Comparison of ENCODE assay signal across 14 mouse cellular contexts in the genomic region with DNA sequence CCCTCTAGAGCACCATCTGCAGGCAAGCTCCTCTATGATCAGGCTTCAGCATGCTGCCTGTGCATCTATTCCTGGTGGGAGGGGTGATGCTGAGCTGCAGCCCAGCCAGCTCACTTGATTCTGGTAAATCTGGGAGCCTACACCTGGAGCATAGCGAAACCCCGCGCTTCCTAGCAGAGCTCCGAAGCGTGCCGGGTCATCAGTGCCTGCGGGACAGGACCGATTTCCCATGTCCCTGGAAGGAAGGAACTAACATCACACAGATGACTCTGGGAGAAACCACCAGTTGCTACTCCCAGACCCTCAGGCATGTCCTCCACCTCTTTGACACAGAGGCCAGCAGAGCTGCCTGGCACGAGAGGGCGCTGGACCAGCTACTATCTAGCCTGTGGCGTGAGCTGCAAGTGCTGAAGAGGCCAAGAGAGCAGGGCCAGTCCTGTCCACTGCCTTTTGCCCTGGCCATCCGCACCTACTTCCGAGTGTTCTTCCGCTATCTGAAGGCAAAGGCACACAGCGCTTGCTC. TPM values are rescaled to one million over a fixed set of nuclear protein-coding genes. Genes with fewer than 3 reads are reported as not detected.
DNase-seq lines count a peak whose midpoint lies in the region; ATAC-seq lines count a peak whose summit lies in the region.
"Not testable (repeated sequence)": the region's sequence is repeated elsewhere in the genome, so short reads cannot be mapped to it uniquely, and the experiment has no call there.
"Had no signal": no experiment of that assay in that cellular context is flagged by ENCODE, and none has a peak within 500 bp of the region (broad histone marks: within the 10 kb centered on the region; RNA-seq: fewer than 3 reads in every experiment).

A gene (plus strand): TSS at position 51 of the 523 bp plus-strand sequence.

- not testable (repeated sequence) for H3K9ac ChIP-seq in heart, embryonic 14.5 days (ENCODE audit: low read length)

- not testable (repeated sequence) for ATAC-seq in heart, embryonic 14.5 days (ENCODE audit: insufficient number of reproducible peaks, insufficient read depth, low FRiP score, low read depth)

- intact Hi-C loops in left cerebral cortex, postnatal 14 days (cut with DNase I): not testable (repeated sequence)

- DNase-seq in adrenal gland, postnatal 4 days (ENCODE audit: low spot score in 2 of 2): peak; percentile 59 to 71
- DNase-seq in frontal cortex, postnatal 14 days (ENCODE audit: low spot score in 2 of 2): peak; percentile 72 to 82
- peak; percentile 59 to 61 for DNase-seq in kidney, postnatal 4 days
- DNase-seq in left cerebral cortex, postnatal 14 days (ENCODE audit: low spot score in 2 of 2): peak; percentile 65 to 66
- DNase-seq in ovary, adult 18-20 months (ENCODE audit: low spot score): peak; percentile 78
- DNase-seq in testis, postnatal 10 days (ENCODE audit: low spot score): peak; percentile 80

- H3K4me3 ChIP-seq in heart, embryonic 14.5 days (ENCODE audit: control insufficient read depth in 1 of 2, insufficient read depth in 1 of 2, low read depth in 1 of 2, low read length in 2 of 2): not testable (repeated sequence)

- H3K4me2 ChIP-seq in heart, embryonic 14.5 days (ENCODE audit: low read length): peak within 1 kb of the TSS; percentile 73; the same call in 1 of the 2 replicates

- H3K36me3 ChIP-seq in heart, embryonic 14.5 days (ENCODE audit: control insufficient read depth, insufficient read depth, low read length): not testable (repeated sequence)

- H3K4me1 ChIP-seq in heart, embryonic 14.5 days (ENCODE audit: control insufficient read depth in 2 of 2, insufficient read depth in 2 of 2, low read length in 2 of 2): not testable (repeated sequence)

- not testable (repeated sequence) for H3K9me3 ChIP-seq in heart, embryonic 14.5 days (ENCODE audit: control insufficient read depth, low read length)

- not testable (repeated sequence) for H3K27me3 ChIP-seq in heart, embryonic 14.5 days (ENCODE audit: control insufficient read depth, insufficient read depth, low read length)

- H3K27ac ChIP-seq in heart, embryonic 14.5 days (replicated peaks in 1 of 2; ENCODE audit: control insufficient read depth in 1 of 2, insufficient read depth in 1 of 2, low read depth in 2 of 2, low read length in 2 of 2): not testable (repeated sequence)

- WGBS in heart, embryonic 14.5 days: 61% methylated on average over 15 of the region's 15 CpGs

RNA-seq across cellular contexts. Expression of the gene that starts here (rescaled TPM):
- not detected for total RNA-seq in adrenal gland, postnatal 4 days (2021)
- polyA plus RNA-seq in heart, embryonic 14.5 days (2014; fragmentation: Nextera tagmentation; extraction: Ambion mirVana): not detected in 2 replicates
- not detected for total RNA-seq in left cerebral cortex, postnatal 14 days (2021)
- total RNA-seq: ES-E14; megakaryocyte-erythroid progenitor cell, adult 5-6 weeks had no signal
- polyA plus RNA-seq: embryonic facial prominence, embryonic 10.5 days; forebrain, embryonic 14.5 days; hindbrain, embryonic 13.5 days; limb, embryonic 12.5 days; neural tube, embryonic 11.5 days had no signal

Comparison
In these comparisons a context has a peak if more than half of its experiments do, and no peak if none do; other contexts are left out.
1. Peak in DNase-seq in adrenal gland, postnatal 4 days; RNA of the gene not detected or under 1 TPM.
2. Peak in DNase-seq in left cerebral cortex, postnatal 14 days; RNA of the gene not detected or under 1 TPM.